Mouse (Mus musculus) heart, postnatal 4 days (tissue): Measurements from ENCODE around the gene Znrf3. TPM values are rescaled to one million over a fixed set of nuclear protein-coding genes. Genes with fewer than 3 reads are reported as not detected.

Experiments used
- total RNA-seq, 2 experiments: library from RNA; stranded (reverse); gene quantifications; 2 replicates each; pipeline ENCODE4 v1.2.3; 2021

The Znrf3 gene
- total RNA-seq, 2 experiments from 2014 or later = 15.2 to 18.0 TPM

Other genes starting within 250 kb of the Znrf3 start
- gene Kremen1, start 183.3 kb downstream of the Znrf3 start, total RNA-seq = 10 to 100 TPM; 75.7 to 76.7 TPM
- gene Xbp1, start 75.8 kb upstream of the Znrf3 start, total RNA-seq = 10 to 100 TPM; 51.2 to 65.4 TPM
- gene Ccdc117, start 97.3 kb upstream of the Znrf3 start, total RNA-seq = 10 to 100 TPM; 11.3 to 14.1 TPM
- gene Ankrd36, start 124.8 kb upstream of the Znrf3 start, total RNA-seq = not detected